Mouse (Mus musculus): ENCODE measurements around the gene Astn2.
A peak's percentile ranks its signal among the peaks of the same experiment; 100 is the strongest.

The Astn2 gene

DNA sequence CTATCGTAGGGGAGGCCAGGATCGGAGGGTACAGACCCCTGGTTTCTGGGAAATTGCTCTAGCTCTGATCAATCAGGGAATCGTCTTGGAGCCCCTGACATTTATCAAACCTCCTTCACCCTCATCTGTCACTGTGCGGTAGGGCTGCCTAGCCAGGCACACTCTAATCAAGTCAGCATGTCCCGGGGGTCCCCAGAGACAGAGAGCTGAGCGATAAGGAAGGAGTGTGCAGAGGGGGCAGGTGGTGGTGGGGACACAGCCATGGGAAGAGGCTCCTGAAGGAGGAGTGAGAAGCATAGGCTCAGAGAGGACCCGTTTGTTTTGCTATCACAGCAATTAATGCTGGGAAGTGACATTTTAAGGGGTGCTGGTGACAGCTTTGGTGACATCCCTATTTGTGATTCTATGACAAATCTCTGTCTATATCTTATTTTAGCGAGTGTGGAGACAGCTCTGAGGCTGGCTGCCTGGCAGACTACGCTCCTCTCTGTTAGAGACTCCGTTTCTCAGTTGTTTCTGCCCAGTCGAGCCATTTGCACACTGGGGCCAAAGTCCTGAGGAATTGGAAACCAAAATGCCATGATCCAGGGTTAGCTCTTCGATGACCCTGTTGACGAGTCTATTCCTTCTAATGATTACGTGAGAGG is 228.4 kb downstream of the Astn2 start:
- ATAC-seq (ENCODE audit: insufficient number of reproducible peaks, low FRiP score, low TSS enrichment): no peak

DNA sequence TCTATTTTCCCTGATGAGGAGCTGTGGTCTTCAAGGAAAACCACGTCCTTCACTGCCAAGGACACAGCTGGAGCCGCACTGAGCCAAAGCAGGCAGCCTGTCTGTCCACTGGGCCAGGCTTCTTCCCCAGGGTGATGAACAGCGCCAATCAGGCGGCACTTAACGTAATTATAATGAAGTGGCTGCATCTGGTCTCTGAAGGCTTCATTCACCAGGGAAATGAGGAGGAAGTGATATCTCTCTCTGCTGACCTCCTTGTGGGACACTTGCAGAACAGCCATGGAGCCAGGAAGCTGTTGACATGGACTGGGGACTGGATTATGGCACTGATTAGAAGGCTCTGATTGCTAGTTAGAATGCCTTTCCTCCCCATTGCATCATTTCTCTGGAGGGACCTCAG is 232.8 kb downstream of the Astn2 start:
- ATAC-seq (ENCODE audit: insufficient number of reproducible peaks, low FRiP score, low TSS enrichment): 0 out of 2 replicates have a peak, but pooled peaks have one; percentile 34

GRCm38 (mm10) chr4:66170787-66171186 is 233.6 kb downstream of the Astn2 start:
- ATAC-seq (ENCODE audit: insufficient number of reproducible peaks, low FRiP score, low TSS enrichment): no peak

- no peak for ATAC-seq (ENCODE audit: insufficient number of reproducible peaks, low FRiP score, low TSS enrichment)
Measured at GRCm38 (mm10) chr4:66169485-66169884, 234.9 kb downstream of the Astn2 start.

GRCm38 (mm10) chr4:66158714-66159113 is 245.7 kb downstream of the Astn2 start:
- ATAC-seq (ENCODE audit: insufficient number of reproducible peaks, low FRiP score, low TSS enrichment): peak; percentile 58; the same call in 1 of the 2 replicates

- 0 out of 2 replicates have a peak, but pooled peaks have one; percentile 58 for ATAC-seq (ENCODE audit: insufficient number of reproducible peaks, low FRiP score, low TSS enrichment)
Measured at GRCm38 (mm10) chr4:66157439-66158113, 246.8 kb downstream of the Astn2 start.

DNA sequence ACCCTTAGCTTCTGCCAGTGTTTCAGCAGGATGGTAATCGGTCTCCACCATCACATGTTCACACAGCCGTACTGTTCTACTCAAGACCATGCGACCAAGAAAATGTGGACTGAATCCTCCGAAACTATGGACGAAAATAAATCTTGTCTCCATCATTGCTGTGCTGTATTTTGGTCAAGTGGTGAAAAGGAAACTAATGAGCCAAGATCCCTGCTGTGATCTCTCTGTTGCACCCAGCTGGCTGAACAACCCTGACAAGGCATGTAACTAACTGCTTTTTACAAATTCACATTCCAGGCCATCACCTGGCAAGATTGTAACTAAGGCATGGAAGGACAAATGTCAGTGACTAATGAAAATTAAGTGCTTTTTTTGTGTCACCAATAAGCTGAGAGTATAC is 257.9 kb downstream of the Astn2 start:
- peak; percentile 49; the same call in 1 of the 2 replicates for ATAC-seq (ENCODE audit: insufficient number of reproducible peaks, low FRiP score, low TSS enrichment)

DNA sequence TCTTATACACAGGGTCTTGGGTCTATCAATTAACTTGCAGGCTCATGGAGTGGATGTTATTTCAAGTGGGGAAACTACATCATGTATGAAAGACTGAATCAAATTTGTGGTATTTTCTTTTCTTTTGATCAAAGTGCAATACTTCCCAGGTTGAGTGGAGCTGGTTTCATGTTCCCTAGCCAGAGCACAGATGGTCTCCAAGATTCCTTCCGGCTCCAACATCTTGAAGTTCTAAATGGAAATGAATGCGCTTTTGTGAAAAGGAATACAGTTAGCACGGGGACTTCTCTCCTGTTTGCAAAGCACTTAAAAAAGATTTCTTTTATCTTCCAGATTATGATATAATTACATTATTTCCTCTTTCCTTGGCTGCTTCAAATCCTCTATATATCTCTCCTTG is 278.2 kb downstream of the Astn2 start:
- no peak for ATAC-seq (ENCODE audit: insufficient number of reproducible peaks, low FRiP score, low TSS enrichment)

GRCm38 (mm10) chr4:66122766-66123358 is 281.5 kb downstream of the Astn2 start:
- ATAC-seq (ENCODE audit: insufficient number of reproducible peaks, low FRiP score, low TSS enrichment): peak; percentile 74

DNA sequence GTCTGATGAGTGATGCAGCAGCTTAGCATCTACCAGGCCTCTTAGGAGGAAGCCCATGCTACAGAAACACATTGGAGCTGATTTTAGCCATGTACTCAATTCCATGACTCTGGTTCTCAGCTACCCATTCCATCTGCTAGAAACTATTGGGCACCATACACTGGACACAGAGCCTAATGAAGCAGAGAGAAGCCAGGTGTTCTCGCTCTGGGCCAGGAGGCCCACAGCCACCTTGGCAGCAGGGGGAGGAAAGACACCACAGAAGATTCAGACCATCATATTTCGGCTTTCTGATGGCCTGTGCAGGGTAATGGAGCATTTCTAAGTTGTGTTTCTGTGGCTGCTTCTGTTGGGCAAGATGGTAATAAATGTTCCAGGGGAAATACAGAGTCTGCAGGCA is 290.2 kb downstream of the Astn2 start:
- peak; percentile 96 for ATAC-seq (ENCODE audit: insufficient number of reproducible peaks, low FRiP score, low TSS enrichment)

DNA sequence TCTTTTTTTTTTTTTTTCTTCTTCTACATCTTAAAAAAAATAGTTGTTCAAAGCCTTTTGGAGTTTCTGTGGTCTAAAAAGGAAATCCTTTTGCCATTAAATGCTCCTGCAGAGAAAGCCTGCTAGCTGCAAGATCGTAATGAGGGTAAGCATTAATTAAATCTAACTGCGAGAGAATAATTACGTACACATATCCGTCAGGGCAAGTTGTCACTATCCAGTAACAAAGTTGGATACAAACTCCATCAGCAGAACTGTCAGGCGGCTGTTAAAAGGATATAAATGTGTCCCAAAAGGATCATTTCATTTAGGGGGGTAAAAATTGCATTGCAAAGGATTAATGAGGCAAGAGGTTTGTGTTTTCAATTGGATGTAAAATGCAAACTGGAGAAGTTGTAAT is 302.4 kb downstream of the Astn2 start:
- no peak for ATAC-seq (ENCODE audit: insufficient number of reproducible peaks, low FRiP score, low TSS enrichment)

DNA sequence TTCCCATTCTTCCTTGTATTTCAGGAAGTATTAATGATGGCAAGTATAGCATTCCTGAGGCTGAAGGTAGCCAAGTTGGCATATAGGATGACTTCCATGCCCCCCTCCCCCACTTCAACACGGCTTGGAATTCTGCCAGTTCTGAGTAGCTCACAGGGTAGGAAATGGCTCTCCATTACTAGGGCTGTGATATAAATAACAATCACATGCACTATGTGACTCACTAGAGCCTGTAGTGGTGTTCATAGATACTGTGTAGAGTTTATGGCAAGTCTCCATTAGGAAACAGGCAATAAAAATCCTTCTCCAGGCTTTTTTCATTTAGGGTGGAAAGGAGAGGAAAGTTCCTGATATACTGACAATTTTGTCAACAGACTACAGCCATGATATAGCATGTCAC is 306.8 kb downstream of the Astn2 start:
- ATAC-seq (ENCODE audit: insufficient number of reproducible peaks, low FRiP score, low TSS enrichment): no peak

GRCm38 (mm10) chr4:66096104-66096503 is 308.3 kb downstream of the Astn2 start:
- ATAC-seq (ENCODE audit: insufficient number of reproducible peaks, low FRiP score, low TSS enrichment): no peak

DNA sequence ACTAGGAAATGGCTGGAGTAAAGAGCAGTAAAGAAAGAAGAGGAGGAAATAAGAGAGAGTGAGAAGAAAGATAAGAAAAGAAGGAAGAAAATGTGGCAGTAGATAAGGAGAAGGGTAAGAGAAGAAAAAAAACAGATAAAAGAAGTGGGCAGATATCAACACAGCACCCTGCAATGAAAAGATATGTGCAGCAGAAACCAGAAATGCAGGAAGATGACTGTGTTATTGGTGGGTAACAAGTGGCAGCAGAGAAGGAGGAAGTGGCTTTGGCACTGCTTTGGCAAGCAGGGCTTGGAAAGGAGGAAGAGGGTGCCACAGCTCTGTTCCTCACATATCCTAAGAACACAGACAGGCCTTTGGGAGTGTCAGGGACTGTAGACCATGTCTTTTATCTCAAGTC is 347.2 kb downstream of the Astn2 start:
- no peak for ATAC-seq (ENCODE audit: insufficient number of reproducible peaks, low FRiP score, low TSS enrichment)

GRCm38 (mm10) chr4:66055690-66056089 is 348.7 kb downstream of the Astn2 start:
- peak; percentile 65; the same call in 1 of the 2 replicates for ATAC-seq (ENCODE audit: insufficient number of reproducible peaks, low FRiP score, low TSS enrichment)

DNA sequence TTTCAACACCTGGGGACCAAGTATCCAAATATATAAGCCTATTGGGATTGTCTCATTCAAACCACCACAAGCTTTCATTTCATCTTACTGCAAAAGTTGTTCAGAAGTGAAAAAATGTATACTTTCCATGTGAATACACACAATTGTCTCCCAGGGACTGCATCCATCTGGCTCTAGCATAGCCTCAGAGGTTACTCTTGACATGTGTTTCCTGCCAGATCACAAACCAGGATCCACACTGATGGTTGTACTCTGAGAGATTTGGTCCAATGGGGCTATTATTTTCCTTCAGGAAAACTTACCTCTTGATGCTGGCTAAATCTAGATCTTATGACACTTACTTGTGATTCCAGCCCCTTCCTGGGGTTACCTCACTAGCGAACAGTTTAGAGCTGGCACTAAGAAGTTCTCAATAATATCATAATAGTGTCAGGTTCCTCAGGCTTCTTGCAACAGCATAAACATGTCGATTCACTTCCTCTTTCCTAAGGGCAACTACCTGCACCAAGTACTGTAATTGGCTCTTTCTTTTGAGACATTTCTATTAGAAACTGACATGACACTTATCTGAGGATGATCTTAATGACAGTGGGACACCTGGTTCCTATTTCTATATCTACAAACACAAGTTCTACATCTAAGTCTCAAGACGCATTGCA is 361.3 kb downstream of the Astn2 start:
- ATAC-seq (ENCODE audit: insufficient number of reproducible peaks, low FRiP score, low TSS enrichment): no peak

GRCm38 (mm10) chr4:66033826-66034225 is 370.6 kb downstream of the Astn2 start:
- no peak for ATAC-seq (ENCODE audit: insufficient number of reproducible peaks, low FRiP score, low TSS enrichment)

GRCm38 (mm10) chr4:66031320-66031870 is 373.0 kb downstream of the Astn2 start:
- ATAC-seq (ENCODE audit: insufficient number of reproducible peaks, low FRiP score, low TSS enrichment): no peak

DNA sequence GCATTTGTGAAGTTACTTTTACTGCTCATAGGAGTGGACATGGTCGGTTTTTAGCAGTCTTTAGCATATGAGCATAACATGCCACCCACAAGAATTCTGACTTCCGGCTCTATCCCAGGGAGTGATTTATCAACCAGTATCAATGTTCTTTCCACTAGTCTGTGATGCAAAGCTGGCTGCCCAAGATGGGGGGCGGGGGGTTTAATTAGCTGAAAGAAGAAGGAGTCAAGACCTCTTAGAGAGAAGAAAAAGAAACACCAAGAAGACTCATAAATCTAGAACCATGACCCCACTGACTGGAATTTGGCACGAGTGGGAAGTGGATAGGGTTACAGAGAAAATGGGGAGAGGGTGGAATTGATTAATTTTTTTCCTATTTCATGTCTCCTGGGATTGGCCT is 374.5 kb downstream of the Astn2 start:
- no peak for ATAC-seq (ENCODE audit: insufficient number of reproducible peaks, low FRiP score, low TSS enrichment)

DNA sequence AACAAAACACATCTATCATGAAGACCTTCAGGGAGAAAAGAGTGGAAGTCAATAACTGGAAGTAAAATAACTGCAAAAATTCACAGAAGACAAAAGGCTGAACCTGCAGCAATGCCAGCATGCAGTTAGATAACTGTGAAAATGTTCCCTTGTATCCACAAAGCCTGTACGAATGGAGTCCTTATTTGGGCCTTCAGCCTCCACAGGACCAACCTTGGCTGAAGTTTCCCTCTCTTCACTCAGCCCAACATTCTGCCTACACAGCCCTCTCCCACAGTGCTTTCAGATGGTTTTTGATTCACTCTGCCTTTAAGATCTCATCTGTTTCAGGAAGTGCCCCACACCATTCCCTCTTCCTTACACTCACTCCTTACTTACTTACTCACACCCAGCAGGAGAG is 376.5 kb downstream of the Astn2 start:
- ATAC-seq (ENCODE audit: insufficient number of reproducible peaks, low FRiP score, low TSS enrichment): no peak
